Mouse (Mus musculus) forebrain, embryonic 16.5 days (tissue): ENCODE results near the gene Gpc6. TPM values are rescaled to one million over a fixed set of nuclear protein-coding genes. Genes with fewer than 3 reads are reported as not detected.

Source experiments
- ATAC-seq: fragments of 200-750 bp; cut with Nextera tagmentation; 2 replicates; pipeline ENCODE4 v1.8.0; 2017; ENCODE audit warnings: mild to moderate bottlenecking, moderate library complexity
- H3K27ac ChIP-seq: fragments of 300-500 bp; sonication (generic); 2 replicates; pipeline ENCODE4 v1.5.1; 2014; ENCODE audit warnings: low read length, control low read depth
- H3K27me3 ChIP-seq: fragments of 300-500 bp; sonication (generic); replicated peaks from 2 replicates; pipeline ENCODE4 v1.6.1; 2014; ENCODE audit warnings: low read length; ENCODE audit not compliant: control insufficient read depth, insufficient read depth
- H3K36me3 ChIP-seq: fragments of 300-500 bp; sonication (generic); 2 replicates; pipeline ENCODE4 v1.6.1; 2014; ENCODE audit not compliant: control insufficient read depth, insufficient read depth
- H3K4me1 ChIP-seq: fragments of 300-500 bp; sonication (generic); replicated peaks from 2 replicates; pipeline ENCODE4 v1.6.1; 2014; ENCODE audit warnings: low read length; ENCODE audit not compliant: control insufficient read depth, insufficient read depth
- H3K4me2 ChIP-seq: fragments of 300-500 bp; sonication (generic); 2 replicates; pipeline ENCODE4 v1.6.1; 2014; ENCODE audit warnings: mild to moderate bottlenecking, low read length, control low read depth
- H3K4me3 ChIP-seq: fragments of 300-500 bp; sonication (generic); replicated peaks from 2 replicates; pipeline ENCODE4 v1.5.1; 2014; ENCODE audit warnings: mild to moderate bottlenecking, low read length, control low read depth
- H3K9ac ChIP-seq: fragments of 300-500 bp; sonication (generic); replicated peaks from 2 replicates; pipeline ENCODE4 v1.6.1; 2014; ENCODE audit warnings: low read depth, low read length, control low read depth
- H3K9me3 ChIP-seq: fragments of 300-500 bp; sonication (generic); 2 replicates; pipeline ENCODE4 v1.6.1; 2016; ENCODE audit warnings: low read length; ENCODE audit not compliant: control insufficient read depth
- WGBS: fragments of 180-500 bp; shearing (Covaris S2); extraction: QIAGEN DNeasy Blood & Tissue Kit; methylation state at CpG from one replicate; pipeline ENCODE4 v1.1.7; 2014; 5-methylcytosine and 5-hydroxymethylcytosine counted together
- polyA plus RNA-seq: library from polyadenylated mRNA; unstranded; fragments of >200 nt; fragmentation: Nextera tagmentation; extraction: Ambion mirVana; gene quantifications from 2 replicates; pipeline ENCODE4 v1.2.1, GENCODE M21; 2015

Gene Gpc6
- polyA plus RNA-seq, 1 experiment from 2014 or later: 18.2 TPM

DNA sequence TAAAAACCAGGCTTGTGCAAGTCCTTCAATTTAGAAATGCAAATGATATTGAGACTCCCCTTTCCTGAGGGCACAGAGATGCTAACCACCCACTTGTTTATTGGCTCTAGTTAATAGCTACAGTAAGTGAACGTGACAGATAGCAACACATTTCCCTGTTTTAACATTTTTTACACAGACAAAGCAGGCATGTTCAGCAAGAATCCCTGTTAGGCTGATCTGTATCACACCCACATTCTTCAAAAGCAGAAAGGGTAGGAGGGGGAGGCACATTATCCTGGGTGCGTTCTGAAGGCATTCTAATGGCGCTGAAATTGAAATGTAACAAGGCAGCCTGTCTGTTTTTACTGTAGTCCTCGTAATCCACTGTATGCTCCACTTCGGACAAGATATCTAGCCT lies 674.6 kb downstream of the Gpc6 start:
- Histone ChIP-seq H3K9ac (no peak overlapping the region), H3K9me3 (no peaks in the 10 kb centered on the region), H3K27ac (no peak overlapping the region), H3K4me3 (no peak overlapping the region), H3K4me2 (no peak overlapping the region), H3K36me3 (no peaks in the 10 kb centered on the region), H3K27me3 (no peaks in the 10 kb centered on the region), H3K4me1 (no peaks in the 10 kb centered on the region; the same call in 1 of the 2 replicates)
- no peak for ATAC-seq
- 59% methylated on average over 5 of the region's 5 CpGs for WGBS

DNA sequence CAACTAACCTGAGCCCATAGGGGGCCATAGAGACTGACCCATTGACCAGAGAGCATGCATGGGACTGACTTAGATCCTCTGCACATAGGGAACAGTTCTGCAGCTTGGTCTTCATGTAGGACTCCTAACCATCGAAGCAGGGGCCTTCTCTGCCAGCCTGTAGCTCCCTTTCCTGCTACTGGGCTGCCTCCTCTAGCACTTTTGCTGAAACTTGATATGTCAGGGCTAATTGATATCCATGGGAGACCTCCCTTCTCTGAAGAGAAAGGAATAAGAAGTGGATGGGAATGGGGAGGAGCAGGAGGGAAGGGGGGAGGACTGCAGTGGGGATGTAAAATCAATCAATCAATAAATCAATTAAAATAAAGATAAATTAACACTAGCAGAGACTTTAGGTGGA lies 678.7 kb downstream of the Gpc6 start:
- Histone ChIP-seq H3K36me3 (no peaks in the 10 kb centered on the region), H3K4me3 (no peak overlapping the region), H3K27me3 (no peaks in the 10 kb centered on the region), H3K27ac (no peak overlapping the region), H3K9me3 (no peaks in the 10 kb centered on the region), H3K4me1 (peaks cover 3% of the 10 kb centered on the region; the same call in 1 of the 2 replicates), H3K9ac (no peak overlapping the region), H3K4me2 (no peak overlapping the region)
- WGBS: 90% methylated on average over 1 of the region's 1 CpGs
- no peak for ATAC-seq

DNA sequence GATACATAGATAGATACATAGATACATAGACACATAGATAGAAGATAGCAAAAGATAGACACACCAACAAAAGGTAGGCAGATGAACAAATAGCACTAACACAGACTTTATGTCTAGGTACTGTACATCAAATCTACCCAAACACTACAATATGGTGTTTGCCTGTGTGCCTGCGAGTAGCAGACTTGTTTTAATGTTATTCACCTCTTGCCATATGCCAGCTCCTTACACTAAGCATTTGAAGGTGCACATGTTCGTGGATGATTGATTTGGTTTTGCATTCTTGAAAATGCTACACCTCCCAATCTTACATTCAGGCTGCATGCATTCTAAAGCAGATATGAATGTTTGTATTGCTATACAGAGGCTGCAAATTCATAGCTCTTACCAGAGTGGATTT lies 680.6 kb downstream of the Gpc6 start:
- ATAC-seq: peak; percentile 57; the same call in 1 of the 2 replicates
- H3K9ac ChIP-seq: no peak overlapping the region
- 58% methylated on average over 2 of the region's 2 CpGs for WGBS

DNA sequence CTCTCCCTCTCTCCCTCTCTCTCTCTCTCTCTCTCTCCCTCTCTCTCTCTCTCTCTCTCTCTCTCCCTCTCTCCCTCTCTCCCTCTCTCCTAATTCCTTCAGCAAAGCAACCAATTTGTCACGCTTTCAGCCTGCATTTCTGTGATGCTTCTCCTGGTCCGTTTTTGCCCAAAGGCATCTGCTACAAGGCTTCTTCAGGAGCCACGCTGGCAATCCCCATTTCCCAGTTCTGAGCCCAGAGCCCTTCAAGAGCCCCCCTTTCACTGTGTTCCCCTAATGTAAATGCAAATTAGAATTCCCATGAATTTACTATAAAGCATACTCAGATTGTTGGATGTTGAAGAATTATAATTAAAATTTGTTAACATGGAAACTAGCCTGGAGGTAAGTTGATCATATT lies 686.0 kb downstream of the Gpc6 start:
- H3K27me3 ChIP-seq: no peaks in the 10 kb centered on the region
- H3K36me3 ChIP-seq: no peaks in the 10 kb centered on the region
- peaks cover 3% of the 10 kb centered on the region; the same call in 1 of the 2 replicates for H3K4me1 ChIP-seq
- H3K9me3 ChIP-seq: no peaks in the 10 kb centered on the region
- H3K9ac ChIP-seq: no peak overlapping the region
- WGBS: 71% methylated on average over 3 of the region's 3 CpGs
- H3K4me2 ChIP-seq: no peak overlapping the region
- H3K4me3 ChIP-seq: no peak overlapping the region
- no peak overlapping the region for H3K27ac ChIP-seq
- ATAC-seq: no peak

More for the DNA sequence above, 680.6 kb downstream of the Gpc6 start:
- no peaks in the 10 kb centered on the region for H3K27me3 ChIP-seq
- H3K36me3 ChIP-seq: no peaks in the 10 kb centered on the region
- peaks cover 3% of the 10 kb centered on the region; the same call in 1 of the 2 replicates for H3K4me1 ChIP-seq
- H3K9me3 ChIP-seq: no peaks in the 10 kb centered on the region
- H3K4me2 ChIP-seq: no peak overlapping the region
- H3K4me3 ChIP-seq: no peak overlapping the region
- no peak overlapping the region for H3K27ac ChIP-seq

DNA sequence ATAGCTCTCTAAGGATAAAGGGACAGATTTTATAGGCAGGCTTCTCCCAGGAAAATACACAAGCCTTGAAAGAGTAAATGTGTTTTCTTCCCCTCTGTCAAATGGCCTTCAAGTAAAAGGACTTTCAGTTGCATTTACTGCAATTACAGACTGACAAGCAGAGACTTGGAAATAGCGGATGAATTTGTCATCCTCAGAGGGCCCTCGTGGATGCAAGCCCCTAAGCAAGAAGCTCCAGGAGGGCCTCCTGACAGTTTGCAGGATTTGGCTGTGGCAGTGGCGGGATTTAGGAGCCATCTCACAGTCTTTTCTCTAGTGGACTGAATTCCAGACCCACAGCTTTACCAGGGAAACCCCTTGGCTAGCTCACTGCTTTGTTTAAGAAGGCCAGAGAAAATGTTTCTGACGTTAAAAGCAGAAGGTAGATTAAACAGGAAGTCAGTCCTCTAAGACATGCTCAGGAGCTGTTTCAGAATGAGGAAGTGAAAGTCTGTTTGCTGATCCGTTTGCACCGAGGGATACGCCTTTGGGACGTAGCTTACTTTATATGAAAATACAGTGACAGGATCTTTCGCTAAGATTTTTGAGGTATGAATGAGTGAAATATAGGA lies 700.1 kb downstream of the Gpc6 start:
- Histone ChIP-seq H3K9me3 (no peaks in the 10 kb centered on the region), H3K27ac (no peak overlapping the region), H3K4me3 (no peak overlapping the region), H3K36me3 (no peaks in the 10 kb centered on the region), H3K4me2 (no peak overlapping the region), H3K27me3 (no peaks in the 10 kb centered on the region), H3K4me1 (no peaks in the 10 kb centered on the region), H3K9ac (no peak overlapping the region)
- WGBS: 80% methylated on average over 9 of the region's 9 CpGs
- ATAC-seq: no peak

DNA sequence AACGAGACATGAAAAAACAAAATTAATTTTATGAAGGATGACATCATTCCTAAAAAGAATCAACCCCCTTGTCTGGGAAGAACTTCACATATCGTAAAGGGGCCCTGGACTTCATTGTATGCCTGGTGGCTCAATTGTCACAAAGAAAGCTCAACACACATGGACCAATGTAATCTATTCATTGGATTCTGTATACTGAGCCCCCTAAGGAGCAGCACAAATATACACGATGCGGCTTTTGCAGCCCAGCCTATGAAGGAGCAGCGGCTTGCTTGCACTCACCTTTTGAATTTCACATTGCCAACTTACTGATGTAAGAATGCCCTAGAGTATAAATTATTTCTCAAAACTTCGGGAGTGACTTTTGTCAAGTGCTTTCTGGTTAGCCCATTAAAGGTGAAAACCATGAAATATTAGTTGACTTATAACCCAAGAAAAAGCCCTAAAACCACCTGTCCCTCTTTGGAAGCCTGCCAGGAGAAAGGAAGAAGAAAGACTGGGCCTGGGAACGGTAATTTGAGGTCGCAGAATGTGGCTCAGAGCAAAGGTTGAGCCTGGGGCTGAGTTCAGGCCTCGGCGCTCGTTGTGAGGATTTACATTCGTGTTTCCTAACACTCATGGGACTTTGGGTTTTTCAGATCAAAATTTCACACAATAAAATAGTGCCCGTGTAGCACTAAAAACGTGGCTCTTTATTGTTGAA lies 709.3 kb downstream of the Gpc6 start:
- no peaks in the 10 kb centered on the region for H3K9me3 ChIP-seq
- H3K9ac ChIP-seq: no peak overlapping the region
- H3K4me3 ChIP-seq: no peak overlapping the region
- ATAC-seq: no peak
- no peaks in the 10 kb centered on the region for H3K4me1 ChIP-seq
- H3K4me2 ChIP-seq: no peak overlapping the region
- no peaks in the 10 kb centered on the region for H3K27me3 ChIP-seq
- H3K27ac ChIP-seq: no peak overlapping the region
- no peaks in the 10 kb centered on the region for H3K36me3 ChIP-seq
- WGBS: 79% methylated on average over 14 of the region's 14 CpGs

DNA sequence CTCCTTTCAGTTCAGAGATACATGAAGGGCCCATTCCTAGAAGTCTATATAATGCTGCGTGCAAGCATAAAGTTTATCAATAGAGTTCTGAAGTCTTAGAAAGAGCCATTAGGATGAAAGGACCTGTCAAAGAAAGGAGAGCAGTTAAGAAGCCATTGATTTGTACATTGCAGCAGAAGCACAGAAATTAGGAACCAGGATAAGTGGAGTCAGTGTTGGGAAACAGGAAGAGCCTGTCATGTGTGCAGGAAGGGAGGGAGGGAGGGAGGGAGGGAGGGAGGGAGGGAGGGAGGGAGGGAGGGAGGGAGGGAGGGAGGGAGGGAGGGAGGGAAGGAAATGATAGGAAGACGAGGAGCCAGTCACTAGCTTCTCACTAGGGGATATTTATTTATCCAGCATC lies 716.7 kb downstream of the Gpc6 start:
- no peak for ATAC-seq
- H3K4me3 ChIP-seq: no peak overlapping the region
- no peak overlapping the region for H3K27ac ChIP-seq
- no peaks in the 10 kb centered on the region for H3K4me1 ChIP-seq
- no peaks in the 10 kb centered on the region for H3K36me3 ChIP-seq
- no peaks in the 10 kb centered on the region for H3K9me3 ChIP-seq
- WGBS: 75% methylated on average over 2 of the region's 2 CpGs
- H3K4me2 ChIP-seq: no peak overlapping the region
- no peak overlapping the region for H3K9ac ChIP-seq
- no peaks in the 10 kb centered on the region for H3K27me3 ChIP-seq

DNA sequence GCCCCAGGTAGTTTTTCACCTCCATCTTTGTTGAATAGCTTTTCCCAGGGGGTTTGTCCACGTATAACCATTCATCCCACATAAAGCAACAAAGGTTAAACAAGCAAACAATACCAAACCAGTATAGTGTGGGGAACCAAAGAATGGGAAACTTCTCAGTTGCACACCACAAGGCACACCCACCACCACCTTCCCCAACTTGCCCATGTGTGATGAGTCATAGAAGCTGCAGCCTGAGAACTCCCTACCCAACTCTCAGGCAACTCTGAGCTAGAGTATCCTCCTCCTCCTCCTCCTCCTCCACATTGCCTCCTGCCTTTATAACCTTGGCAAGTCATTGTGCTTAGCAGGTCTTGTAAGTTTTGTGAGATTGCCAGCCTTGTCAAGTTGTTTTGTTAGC lies 718.0 kb downstream of the Gpc6 start:
- no peaks in the 10 kb centered on the region for H3K4me1 ChIP-seq
- no peak overlapping the region for H3K4me2 ChIP-seq
- H3K27ac ChIP-seq: no peak overlapping the region
- WGBS: 81% methylated on average over 1 of the region's 1 CpGs
- H3K9me3 ChIP-seq: no peaks in the 10 kb centered on the region
- no peak overlapping the region for H3K9ac ChIP-seq
- no peaks in the 10 kb centered on the region for H3K27me3 ChIP-seq
- no peak for ATAC-seq
- H3K36me3 ChIP-seq: no peaks in the 10 kb centered on the region
- H3K4me3 ChIP-seq: no peak overlapping the region

DNA sequence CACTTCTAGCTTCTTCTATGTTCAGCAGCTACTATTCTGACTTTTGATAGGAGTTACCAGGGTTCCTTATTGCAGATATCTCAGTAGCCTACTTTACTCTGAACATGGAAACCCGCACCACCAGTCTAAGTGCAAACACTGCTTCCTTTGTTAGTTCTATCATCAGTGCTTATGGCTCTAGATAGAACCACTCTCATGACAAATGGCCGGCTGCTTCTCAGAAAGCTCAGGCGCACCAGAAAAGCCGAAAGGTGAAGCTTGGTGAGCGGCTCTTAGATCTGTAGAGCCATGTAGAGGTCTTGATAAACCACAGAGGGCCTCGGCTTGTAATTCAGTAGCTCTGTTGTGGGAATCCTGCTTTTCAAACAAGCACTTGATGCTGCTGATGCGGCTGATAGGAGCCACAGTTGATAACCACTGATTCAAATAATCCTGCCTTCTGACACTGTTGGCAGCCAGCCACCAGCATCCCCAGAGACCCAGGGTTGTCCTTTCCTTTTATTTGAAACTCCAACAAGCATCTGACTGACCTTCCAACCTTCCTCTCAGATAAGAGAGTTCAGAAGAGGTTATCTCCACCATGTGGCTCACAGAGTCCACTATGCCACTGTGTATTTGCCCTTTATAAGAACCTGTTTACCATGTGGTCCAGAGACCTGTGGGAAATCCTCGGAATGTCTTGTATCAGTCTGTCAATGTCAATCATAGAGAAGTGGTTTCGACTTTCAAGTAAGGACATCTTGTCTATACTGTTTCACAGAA lies 723.3 kb downstream of the Gpc6 start:
- H3K4me1 ChIP-seq: no peaks in the 10 kb centered on the region
- H3K4me2 ChIP-seq: no peak overlapping the region
- no peak overlapping the region for H3K4me3 ChIP-seq
- H3K27ac ChIP-seq: no peak overlapping the region
- H3K27me3 ChIP-seq: no peaks in the 10 kb centered on the region
- H3K9ac ChIP-seq: no peak overlapping the region
- H3K9me3 ChIP-seq: no peaks in the 10 kb centered on the region
- 92% methylated on average over 9 of the region's 9 CpGs for WGBS
- no peaks in the 10 kb centered on the region for H3K36me3 ChIP-seq
- no peak for ATAC-seq
